Mouse (Mus musculus) MEL (cell line): ENCODE results near the gene Clk1. TPM values are rescaled to one million over a fixed set of nuclear protein-coding genes. Genes with fewer than 3 reads are reported as not detected.

Experiments used
- DNase-seq: peaks from one replicate; pipeline ENCODE4 v3.0.0; 2011; ENCODE audit warnings: low read depth, low spot score
- H3K27ac ChIP-seq: 2 replicates; pipeline ENCODE4 v1.5.1; 2012; ENCODE audit warnings: low read depth, mild to moderate bottlenecking, control low read depth, low read length, moderate library complexity; ENCODE audit not compliant: control insufficient read depth
- H3K27me3 ChIP-seq, 2 experiments: fragments of 150-350 bp in 1 of 2; sonication (generic) in 1 of 2; 2 replicates each; pipeline ENCODE4 v1.6.1; 2012; ENCODE audit warnings: low read length in 2 of 2, mild to moderate bottlenecking in 2 of 2, improper control_type of control experiment in 1 of 2, moderate library complexity in 1 of 2; ENCODE audit not compliant: insufficient read depth in 2 of 2, control insufficient read depth in 1 of 2
- H3K36me3 ChIP-seq, 2 experiments: 2 replicates each; pipeline ENCODE4 v1.6.1; 2012 to 2014; ENCODE audit warnings: low read length in 2 of 2, improper control_type of control experiment in 1 of 2, inconsistent platforms in 1 of 2, mild to moderate bottlenecking in 1 of 2; ENCODE audit not compliant: insufficient read depth in 2 of 2, control insufficient read depth in 1 of 2
- H3K4me1 ChIP-seq, 2 experiments: fragments of 150-350 bp in 1 of 2; sonication (generic) in 1 of 2; 2 replicates each; pipeline ENCODE4 v1.6.1; 2012; ENCODE audit warnings: low read length in 2 of 2, improper control_type of control experiment in 1 of 2, mild to moderate bottlenecking in 1 of 2; ENCODE audit not compliant: insufficient read depth in 2 of 2, control insufficient read depth in 1 of 2
- H3K4me3 ChIP-seq, 2 experiments: fragments of 150-350 bp in 1 of 2; sonication (generic) in 1 of 2; 2 replicates each; pipeline ENCODE4 v1.5.1; 2012; ENCODE audit warnings: low read depth in 2 of 2, low read length in 2 of 2, mild to moderate bottlenecking in 2 of 2, moderate library complexity in 2 of 2, control low read depth in 1 of 2, improper control_type of control experiment in 1 of 2; ENCODE audit not compliant: control insufficient read depth in 1 of 2, insufficient read depth in 1 of 2
- H3K79me2 ChIP-seq: 2 replicates; pipeline ENCODE4 v1.6.1; 2012; ENCODE audit warnings: mild to moderate bottlenecking, low read length, moderate library complexity; ENCODE audit not compliant: control insufficient read depth, poor library complexity, insufficient read depth
- H3K9ac ChIP-seq: 2 replicates; pipeline ENCODE4 v1.6.1; 2012; ENCODE audit warnings: low read depth, mild to moderate bottlenecking, control low read depth, low read length, moderate library complexity; ENCODE audit not compliant: control insufficient read depth, poor library complexity, severe bottlenecking
- H3K9me3 ChIP-seq: fragments of 150-350 bp; sonication (generic); replicated peaks from 2 replicates; pipeline ENCODE4 v1.6.1; 2012; ENCODE audit warnings: mild to moderate bottlenecking, low read length, improper control_type of control experiment, moderate library complexity; ENCODE audit not compliant: insufficient read depth
- BHLHE40 ChIP-seq: IDR thresholded peaks from 2 replicates; pipeline ENCODE4 v1.6.1; 2012; ENCODE audit warnings: low read depth, mild to moderate bottlenecking, inconsistent platforms, low read length, improper control_type of control experiment, borderline replicate concordance
- CHD1 ChIP-seq: IDR thresholded peaks from 2 replicates; pipeline ENCODE4 v1.6.1; 2012; ENCODE audit warnings: low read depth, mild to moderate bottlenecking, inconsistent platforms, low read length, improper control_type of control experiment
- CHD2 ChIP-seq: IDR thresholded peaks from 2 replicates; pipeline ENCODE4 v1.6.1; 2011; ENCODE audit warnings: low read length, improper control_type of control experiment
- EP300 ChIP-seq, 2 experiments: IDR thresholded peaks; 2 replicates each; pipeline ENCODE4 v1.6.1; 2011; ENCODE audit warnings: improper control_type of control experiment in 2 of 2, low read length in 2 of 2, low read depth in 1 of 2, mild to moderate bottlenecking in 1 of 2
- ETS1 ChIP-seq: IDR thresholded peaks from 2 replicates; pipeline ENCODE4 v1.6.1; 2012; ENCODE audit warnings: low read depth, mild to moderate bottlenecking, inconsistent platforms, low read length, improper control_type of control experiment, moderate library complexity
- GABPA ChIP-seq: IDR thresholded peaks from 2 replicates; pipeline ENCODE4 v1.6.1; 2012; ENCODE audit warnings: low read depth, mild to moderate bottlenecking, inconsistent platforms, low read length, improper control_type of control experiment, moderate library complexity
- GATA1 ChIP-seq: IDR thresholded peaks from 2 replicates; pipeline ENCODE4 v1.6.1; 2011; ENCODE audit warnings: low read depth, low read length, improper control_type of control experiment
- JUND ChIP-seq: IDR thresholded peaks from 2 replicates; pipeline ENCODE4 v1.6.1; 2011; ENCODE audit warnings: low read depth, mild to moderate bottlenecking, improper control_type of control experiment, low read length
- MAX ChIP-seq: IDR thresholded peaks from 2 replicates; pipeline ENCODE4 v1.6.1; 2011; ENCODE audit warnings: low read length, improper control_type of control experiment
- MAZ ChIP-seq: IDR thresholded peaks from 2 replicates; pipeline ENCODE4 v1.6.1; 2012; ENCODE audit warnings: low read depth, mild to moderate bottlenecking, inconsistent platforms, low read length, improper control_type of control experiment
- MEF2A ChIP-seq: IDR thresholded peaks from 2 replicates; pipeline ENCODE4 v1.6.1; 2014; ENCODE audit warnings: low read depth, mild to moderate bottlenecking, inconsistent platforms, low read length, improper control_type of control experiment; ENCODE audit not compliant: poor library complexity, insufficient replicate concordance, severe bottlenecking; ENCODE audit errors: extremely low read depth
- MYC ChIP-seq: IDR thresholded peaks from 2 replicates; pipeline ENCODE4 v1.6.1; 2011; ENCODE audit warnings: low read depth, mild to moderate bottlenecking, low read length, improper control_type of control experiment, moderate library complexity
- NELFE ChIP-seq: IDR thresholded peaks from 2 replicates; pipeline ENCODE4 v1.6.1; 2011; ENCODE audit warnings: low read depth, low read length, improper control_type of control experiment
- NRF1 ChIP-seq: IDR thresholded peaks from 2 replicates; pipeline ENCODE4 v1.6.1; 2014; ENCODE audit warnings: low read depth, mild to moderate bottlenecking, inconsistent platforms, low read length, improper control_type of control experiment, moderate library complexity; ENCODE audit not compliant: poor library complexity, insufficient read depth, severe bottlenecking
- POLR2AphosphoS2 ChIP-seq: IDR thresholded peaks from 2 replicates; pipeline ENCODE4 v1.6.1; 2011; ENCODE audit warnings: low read length, improper control_type of control experiment
- POLR2AphosphoS5 ChIP-seq: IDR thresholded peaks from 2 replicates; pipeline ENCODE4 v1.6.1; 2012; ENCODE audit warnings: low read depth, borderline replicate concordance, mild to moderate bottlenecking, inconsistent platforms, low read length, moderate library complexity, mixed read lengths
- RAD21 ChIP-seq: IDR thresholded peaks from 2 replicates; pipeline ENCODE4 v1.6.1; 2011; ENCODE audit warnings: mild to moderate bottlenecking, low read depth, low read length, improper control_type of control experiment
- RCOR1 ChIP-seq: IDR thresholded peaks from 2 replicates; pipeline ENCODE4 v1.6.1; 2012; ENCODE audit warnings: low read depth, mild to moderate bottlenecking, inconsistent platforms, low read length, improper control_type of control experiment
- SIN3A ChIP-seq: IDR thresholded peaks from 2 replicates; pipeline ENCODE4 v1.6.1; 2012; ENCODE audit warnings: low read length, improper control_type of control experiment, inconsistent platforms
- SMC3 ChIP-seq: IDR thresholded peaks from 2 replicates; pipeline ENCODE4 v1.6.1; 2011; ENCODE audit warnings: low read depth, low read length, improper control_type of control experiment
- TCF12 ChIP-seq: IDR thresholded peaks from 2 replicates; pipeline ENCODE4 v1.6.1; 2014; ENCODE audit warnings: low read depth, mild to moderate bottlenecking, inconsistent platforms, low read length, improper control_type of control experiment, moderate library complexity
- UBTF ChIP-seq: IDR thresholded peaks from 2 replicates; pipeline ENCODE4 v1.6.1; 2012; ENCODE audit warnings: low read depth, mild to moderate bottlenecking, inconsistent platforms, low read length, improper control_type of control experiment, moderate library complexity, borderline replicate concordance; ENCODE audit not compliant: insufficient read depth
- USF1 ChIP-seq: IDR thresholded peaks from 2 replicates; pipeline ENCODE4 v1.6.1; 2014; ENCODE audit warnings: low read depth, mild to moderate bottlenecking, inconsistent platforms, low read length, improper control_type of control experiment, moderate library complexity
- USF2 ChIP-seq, 2 experiments: IDR thresholded peaks; 2 replicates each; pipeline ENCODE4 v1.6.1; 2011 to 2012; ENCODE audit warnings: improper control_type of control experiment in 2 of 2, low read length in 2 of 2, borderline replicate concordance in 1 of 2, inconsistent platforms in 1 of 2, low read depth in 1 of 2, mild to moderate bottlenecking in 1 of 2; ENCODE audit not compliant: insufficient read depth in 1 of 2
- ZC3H11A ChIP-seq: IDR thresholded peaks from 2 replicates; pipeline ENCODE4 v1.6.1; 2012; ENCODE audit warnings: low read depth, mild to moderate bottlenecking, inconsistent platforms, low read length, improper control_type of control experiment
- ZMIZ1 ChIP-seq: IDR thresholded peaks from 2 replicates; pipeline ENCODE4 v1.6.1; 2012; ENCODE audit warnings: low read depth, mild to moderate bottlenecking, inconsistent platforms, low read length, improper control_type of control experiment, moderate library complexity
- polyA plus RNA-seq, 2 experiments: library from polyadenylated mRNA; stranded (reverse) in 1 of 2; unstranded in 1 of 2; fragments of >175 nt in 1 of 2; fragments of >200 nt in 1 of 2; gene quantifications; 2 replicates each; pipeline versions ENCODE4 v1.2.1 to v1.2.4; 2012; ENCODE audit warnings: low replicate concordance in 2 of 2, low read depth in 1 of 2; ENCODE audit not compliant: insufficient read length in 2 of 2, insufficient read depth in 1 of 2, missing spikeins in 1 of 2
- total RNA-seq: library from RNA; depleted of rRNA; stranded (reverse); fragments of 300-350 nt; gene quantifications from 2 replicates; pipeline ENCODE4 v1.2.3, GENCODE M21; 2012

Clk1 gene
- total and polyA plus RNA-seq, 3 experiments = 35.8 to 1,029 (median 41.1) TPM

DNA sequence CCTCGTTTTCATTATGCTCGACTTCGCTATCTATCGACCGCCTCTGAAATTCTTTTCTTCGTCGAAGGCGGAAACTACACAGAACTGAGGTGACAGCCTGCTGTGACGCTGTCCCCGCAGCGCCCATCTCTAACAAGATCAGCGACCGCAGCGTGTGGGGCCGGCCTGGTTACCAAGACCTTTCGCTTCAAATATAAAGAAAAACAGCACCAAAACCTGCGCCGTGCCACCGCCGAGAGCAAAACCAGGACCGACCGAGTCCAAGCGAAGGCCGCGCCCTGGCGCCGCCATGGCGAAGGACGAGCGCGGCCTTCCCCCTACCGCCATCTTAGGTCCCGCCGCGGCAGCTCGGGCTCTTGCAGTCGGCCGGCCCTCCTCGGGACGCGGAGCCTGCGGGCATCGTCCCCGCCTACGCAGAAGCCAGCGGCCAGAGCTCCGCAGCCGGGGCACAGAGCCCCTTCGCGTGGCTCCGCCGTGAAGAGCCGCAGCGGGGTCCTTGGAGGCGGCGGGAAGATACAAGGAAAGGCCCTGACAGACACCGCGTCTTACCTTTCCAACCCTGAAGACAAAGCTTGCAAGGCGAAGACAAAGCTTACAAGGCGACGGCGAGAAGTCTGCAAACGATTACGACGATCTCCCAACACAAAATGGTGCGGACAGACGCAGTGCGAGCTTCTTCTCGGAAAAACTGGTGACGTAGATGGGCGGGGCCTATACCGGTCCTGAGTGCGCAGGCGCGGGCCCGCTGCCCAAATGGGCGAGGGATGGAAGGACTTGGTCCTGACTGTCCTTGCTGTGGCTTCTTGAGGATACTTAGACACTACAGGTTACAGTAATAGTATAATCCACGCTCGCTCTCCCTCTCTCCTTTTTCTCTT, at the start of gene Clk1 (continued):
- TF ChIP-seq RCOR1 (0 out of 2 replicates have a peak, but pooled peaks have one; percentile 13), MAX (no peak)

DNA sequence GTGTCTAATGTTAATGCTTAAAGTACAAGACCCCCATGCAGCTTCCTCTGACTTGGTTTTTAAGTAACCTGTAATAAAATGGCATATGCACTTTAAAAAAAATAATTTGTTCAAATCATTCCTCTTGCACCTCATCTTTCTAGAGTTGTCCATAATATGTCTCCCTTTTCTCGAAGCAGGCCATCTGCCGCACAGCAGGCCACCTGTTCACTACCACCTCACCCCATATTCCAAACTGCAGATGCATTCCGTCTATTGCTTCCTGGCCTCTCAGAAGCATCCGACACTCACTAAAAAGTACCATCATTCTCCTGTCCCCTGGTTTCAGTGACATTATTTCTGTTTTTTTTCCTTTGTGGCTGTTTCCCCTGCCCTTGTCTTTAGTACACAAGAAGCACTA, 41.7 kb upstream of the Clk1 start:
- peaks cover 0 to 17% of the 10 kb centered on the region in 2 experiments; a peak in 3 of 4 replicates for H3K36me3 ChIP-seq
- H3K27ac ChIP-seq = no peak overlapping the region
- H3K9me3 ChIP-seq = no peaks in the 10 kb centered on the region
- DNase-seq = no peak
- no peak overlapping the region for H3K4me3 ChIP-seq
- TF ChIP-seq EP300 (IDR thresholded peaks at IDR 0.05; ENCODE audit: low read depth in 1 of 2, low read length in 2 of 2) = no peak
- no peak for TF ChIP-seq TCF12
- TF ChIP-seq MAX = no peak
- TF ChIP-seq USF1 = no peak
- TF ChIP-seq UBTF = no peak
- TF ChIP-seq RAD21 = no peak
- no peak for TF ChIP-seq GABPA
- no peak for TF ChIP-seq ZC3H11A
- no peak for TF ChIP-seq RCOR1
- no peak for TF ChIP-seq JUND
- TF ChIP-seq POLR2AphosphoS2 = no peak
- TF ChIP-seq MEF2A = no peak
- no peak for TF ChIP-seq USF2 (IDR thresholded peaks at IDR 0.05; ENCODE audit: borderline replicate concordance in 1 of 2, insufficient read depth in 1 of 2, low read depth in 1 of 2, low read length in 2 of 2)
- H3K79me2 ChIP-seq = no peaks in the 10 kb centered on the region
- H3K4me1 ChIP-seq = no peaks in the 10 kb centered on the region
- no peak overlapping the region for H3K9ac ChIP-seq
- H3K27me3 ChIP-seq = no peaks in the 10 kb centered on the region

GRCm38 (mm10) chr1:58465042-58465441, 41.2 kb upstream of the Clk1 start:
- Histone ChIP-seq H3K27ac (no peak overlapping the region), H3K4me1 (no peaks in the 10 kb centered on the region), H3K9ac (no peak overlapping the region), H3K36me3 (peaks cover 0 to 19% of the 10 kb centered on the region in 2 experiments; a peak in 3 of 4 replicates), H3K9me3 (no peaks in the 10 kb centered on the region), H3K4me3 (no peak overlapping the region), H3K79me2 (no peaks in the 10 kb centered on the region), H3K27me3 (no peaks in the 10 kb centered on the region)
- DNase-seq = no peak
- TF ChIP-seq MAZ (no peak), NELFE (no peak), BHLHE40 (no peak), NRF1 (no peak), POLR2AphosphoS5 (no peak), MYC (no peak), MAX (no peak), RAD21 (no peak), USF2 (IDR thresholded peaks at IDR 0.05; ENCODE audit: borderline replicate concordance in 1 of 2, insufficient read depth in 1 of 2, low read depth in 1 of 2, low read length in 2 of 2) (no peak), GATA1 (no peak), GABPA (no peak), SIN3A (no peak), MEF2A (no peak), SMC3 (no peak), CHD2 (no peak), ZMIZ1 (no peak), CHD1 (no peak), ETS1 (no peak)
